Mouse (Mus musculus) limb, embryonic 10.5 days (tissue): Measurements from ENCODE around the gene Ndufaf2. TPM values are rescaled to one million over a fixed set of nuclear protein-coding genes. Genes with fewer than 3 reads are reported as not detected.
A peak's percentile ranks its signal among the peaks of the same experiment; 100 is the strongest.

ENCODE experiments used
- DNase-seq: peaks from one replicate; pipeline ENCODE4 v3.0.0-alpha.2; 2017; ENCODE audit warnings: low spot score
- H3K27ac ChIP-seq: fragments of 300-500 bp; sonication (generic); 2 replicates; pipeline ENCODE4 v1.5.1; 2016; ENCODE audit warnings: mild to moderate bottlenecking
- H3K27me3 ChIP-seq: fragments of 300-500 bp; sonication (generic); 2 replicates; pipeline ENCODE4 v1.6.1; 2016; ENCODE audit warnings: low read depth, mild to moderate bottlenecking; ENCODE audit not compliant: poor library complexity, severe bottlenecking
- H3K36me3 ChIP-seq: fragments of 300-500 bp; sonication (generic); 2 replicates; pipeline ENCODE4 v1.6.1; 2016; ENCODE audit warnings: mild to moderate bottlenecking, moderate library complexity
- H3K4me1 ChIP-seq: fragments of 300-500 bp; sonication (generic); 2 replicates; pipeline ENCODE4 v1.6.1; 2016
- H3K4me3 ChIP-seq: fragments of 300-500 bp; sonication (generic); 2 replicates; pipeline ENCODE4 v1.5.1; 2016; ENCODE audit warnings: mild to moderate bottlenecking, moderate library complexity
- H3K9me3 ChIP-seq: fragments of 300-500 bp; sonication (generic); replicated peaks from 2 replicates; pipeline ENCODE4 v1.6.1; 2016; ENCODE audit warnings: mild to moderate bottlenecking
- WGBS: fragments of 180-500 bp; shearing (Covaris S2); methylation state at CpG from one replicate; pipeline ENCODE4 v1.1.7; 2016; 5-methylcytosine and 5-hydroxymethylcytosine counted together
- polyA plus RNA-seq: library from polyadenylated mRNA; unstranded; fragments of >200 nt; fragmentation: Nextera tagmentation; extraction: Ambion mirVana; gene quantifications from 2 replicates; pipeline ENCODE4 v1.2.1, GENCODE M21; 2016

Gene Ndufaf2
- polyA plus RNA-seq, 1 experiment from 2014 or later, result 89.8 TPM

DNA sequence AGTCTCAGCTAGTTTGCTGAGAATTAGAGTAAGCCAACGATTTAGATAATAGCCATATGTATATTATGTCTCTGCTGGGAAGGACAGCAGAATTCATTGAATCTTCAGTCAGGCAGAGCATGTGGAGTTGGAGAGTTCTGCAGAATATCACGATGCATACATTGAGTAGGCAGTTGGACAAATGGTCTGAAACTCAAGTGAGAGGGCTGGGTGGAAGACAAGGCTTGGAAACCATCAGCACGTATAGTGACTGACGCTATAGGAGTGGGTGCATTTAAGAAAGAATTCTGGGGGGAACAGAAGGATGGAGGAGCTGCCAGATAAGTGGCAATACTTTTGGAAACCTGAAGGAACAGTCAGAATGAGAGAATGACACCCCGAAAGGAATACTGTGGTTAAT, 27.7 kb downstream of the Ndufaf2 start:
- no peaks in the 10 kb centered on the region for H3K9me3 ChIP-seq
- no peak overlapping the region for H3K4me3 ChIP-seq
- H3K27me3 ChIP-seq, result no peaks in the 10 kb centered on the region
- peaks cover 4% of the 10 kb centered on the region; the same call in 1 of the 2 replicates for H3K4me1 ChIP-seq
- H3K27ac ChIP-seq, result no peak overlapping the region
- DNase-seq, result no peak
- H3K36me3 ChIP-seq, result no peaks in the 10 kb centered on the region
- WGBS, result 94% methylated on average over 5 of the region's 5 CpGs

DNA sequence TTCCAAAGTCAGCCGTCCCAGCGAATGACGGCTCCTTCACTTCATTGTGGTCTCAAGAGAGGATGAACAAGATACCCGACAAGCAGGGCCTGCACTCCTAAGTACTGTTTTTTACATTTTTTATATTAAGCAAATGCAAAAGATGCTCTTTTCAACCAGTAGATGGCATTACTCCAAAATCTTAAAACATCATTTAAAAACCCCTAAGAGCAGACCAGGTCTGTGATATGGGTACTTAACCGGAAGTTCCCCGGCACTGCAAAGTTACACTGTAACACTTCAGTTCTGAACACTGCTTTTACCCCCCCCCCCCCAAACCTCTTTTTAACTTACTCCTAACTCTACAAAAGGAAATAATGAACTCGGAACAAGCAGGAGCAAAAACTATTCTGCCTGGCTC, 29.4 kb downstream of the Ndufaf2 start:
- peaks cover 4% of the 10 kb centered on the region; the same call in 1 of the 2 replicates for H3K4me1 ChIP-seq
- no peaks in the 10 kb centered on the region for H3K36me3 ChIP-seq
- no peaks in the 10 kb centered on the region for H3K27me3 ChIP-seq
- H3K4me3 ChIP-seq, result no peak overlapping the region
- WGBS, result 83% methylated on average over 7 of the region's 7 CpGs
- DNase-seq, result no peak
- H3K27ac ChIP-seq, result no peak overlapping the region
- no peaks in the 10 kb centered on the region for H3K9me3 ChIP-seq

DNA sequence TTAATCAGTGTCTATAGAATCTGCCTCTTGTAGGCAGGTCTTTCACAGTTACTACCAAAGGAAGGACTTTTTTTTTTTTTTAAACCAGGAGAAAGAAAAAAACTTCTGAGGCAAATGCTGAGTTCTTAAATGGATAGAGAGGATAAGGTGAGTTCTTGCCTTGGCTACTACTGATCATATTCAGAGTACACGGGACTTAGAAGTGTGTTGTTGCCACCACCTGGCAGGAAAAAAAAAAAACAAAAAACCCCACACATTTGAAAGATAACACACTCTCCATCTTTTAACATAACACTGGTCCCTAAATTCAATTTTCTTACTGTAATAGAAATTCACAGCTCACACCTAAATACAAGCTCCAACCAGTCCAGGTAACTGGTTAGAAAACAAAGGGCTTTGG, 30.5 kb downstream of the Ndufaf2 start:
- Histone ChIP-seq H3K27me3 (no peaks in the 10 kb centered on the region), H3K4me1 (peaks cover 7% of the 10 kb centered on the region; the same call in 1 of the 2 replicates), H3K9me3 (no peaks in the 10 kb centered on the region), H3K27ac (no peak overlapping the region), H3K4me3 (no peak overlapping the region), H3K36me3 (no peaks in the 10 kb centered on the region)
- DNase-seq, result no peak
- WGBS, result 75% methylated on average over 1 of the region's 1 CpGs

DNA sequence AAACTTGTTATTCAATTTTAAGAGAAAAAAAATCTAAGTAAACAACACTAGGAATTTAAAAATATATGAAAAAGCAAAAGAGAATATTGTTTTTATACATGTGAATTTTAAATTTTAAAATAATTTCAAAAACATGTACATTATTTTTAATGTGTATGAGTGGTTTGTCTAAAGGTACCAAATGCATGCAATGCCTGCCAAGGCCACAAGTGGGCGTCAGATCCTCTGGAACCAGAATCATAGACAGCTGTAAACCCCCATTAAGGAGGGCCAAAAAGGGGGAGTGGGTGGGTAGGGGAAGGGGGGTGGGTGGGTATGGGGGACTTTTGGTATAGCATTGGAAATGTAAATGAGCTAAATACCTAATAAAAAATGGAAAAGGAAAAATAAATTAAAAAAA, 31.3 kb downstream of the Ndufaf2 start:
- 11% methylated on average over 1 of the region's 1 CpGs for WGBS
- no peaks in the 10 kb centered on the region for H3K27me3 ChIP-seq
- peak; percentile 51 for DNase-seq

DNA sequence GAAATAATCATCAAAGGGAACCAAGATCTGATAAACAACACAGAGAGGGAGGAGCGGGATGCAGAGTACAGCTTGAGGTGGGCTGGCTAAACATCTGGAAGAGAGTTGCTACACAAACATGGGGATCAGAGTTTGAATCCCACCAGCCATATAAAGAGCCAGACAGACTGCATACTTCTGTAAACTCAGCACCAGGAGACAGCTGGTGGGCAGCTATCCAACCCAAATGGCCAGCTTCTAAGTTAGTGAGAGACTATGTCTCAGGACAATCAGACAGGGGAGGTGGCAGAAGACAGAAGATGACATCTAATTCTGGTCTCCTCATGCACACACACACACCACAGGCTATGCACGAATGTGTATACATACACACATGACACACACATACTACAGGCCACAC, 32.2 kb downstream of the Ndufaf2 start:
- no peak overlapping the region for H3K4me3 ChIP-seq
- WGBS, result 97% methylated on average over 2 of the region's 2 CpGs
- peaks cover 6% of the 10 kb centered on the region; the same call in 1 of the 2 replicates for H3K4me1 ChIP-seq
- no peaks in the 10 kb centered on the region for H3K9me3 ChIP-seq
- DNase-seq, result no peak
- no peaks in the 10 kb centered on the region for H3K27me3 ChIP-seq
- no peaks in the 10 kb centered on the region for H3K36me3 ChIP-seq
- no peak overlapping the region for H3K27ac ChIP-seq

More for the DNA sequence above, 31.3 kb downstream of the Ndufaf2 start:
- H3K27ac ChIP-seq, result no peak overlapping the region
- H3K4me3 ChIP-seq, result no peak overlapping the region
- no peaks in the 10 kb centered on the region for H3K9me3 ChIP-seq
- H3K4me1 ChIP-seq, result peaks cover 6% of the 10 kb centered on the region; the same call in 1 of the 2 replicates
- no peaks in the 10 kb centered on the region for H3K36me3 ChIP-seq

DNA sequence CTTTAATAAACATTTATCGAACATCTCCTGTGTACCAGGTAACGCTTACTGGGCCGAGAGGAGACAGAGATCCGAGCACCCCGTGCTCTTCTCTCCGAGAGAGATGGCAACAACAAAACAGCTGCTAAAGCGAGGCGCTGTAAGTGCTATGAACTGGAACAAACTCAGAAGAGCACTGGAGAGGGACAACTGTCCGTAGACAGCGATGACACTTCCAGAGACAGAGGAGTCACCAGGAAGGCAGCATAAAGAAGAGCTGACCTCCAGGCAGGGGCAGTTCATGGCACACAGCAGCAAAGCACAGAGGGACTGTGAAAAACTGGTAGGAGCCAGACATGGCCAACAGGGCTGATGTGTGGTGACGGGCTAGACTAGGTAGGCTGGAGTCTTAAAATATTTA, 34.3 kb downstream of the Ndufaf2 start:
- WGBS, result 94% methylated on average over 11 of the region's 11 CpGs
- no peaks in the 10 kb centered on the region for H3K27me3 ChIP-seq
- no peak overlapping the region for H3K27ac ChIP-seq
- no peak overlapping the region for H3K4me3 ChIP-seq
- peaks cover 6% of the 10 kb centered on the region; the same call in 1 of the 2 replicates for H3K4me1 ChIP-seq
- DNase-seq, result no peak
- H3K9me3 ChIP-seq, result no peaks in the 10 kb centered on the region
- H3K36me3 ChIP-seq, result no peaks in the 10 kb centered on the region

DNA sequence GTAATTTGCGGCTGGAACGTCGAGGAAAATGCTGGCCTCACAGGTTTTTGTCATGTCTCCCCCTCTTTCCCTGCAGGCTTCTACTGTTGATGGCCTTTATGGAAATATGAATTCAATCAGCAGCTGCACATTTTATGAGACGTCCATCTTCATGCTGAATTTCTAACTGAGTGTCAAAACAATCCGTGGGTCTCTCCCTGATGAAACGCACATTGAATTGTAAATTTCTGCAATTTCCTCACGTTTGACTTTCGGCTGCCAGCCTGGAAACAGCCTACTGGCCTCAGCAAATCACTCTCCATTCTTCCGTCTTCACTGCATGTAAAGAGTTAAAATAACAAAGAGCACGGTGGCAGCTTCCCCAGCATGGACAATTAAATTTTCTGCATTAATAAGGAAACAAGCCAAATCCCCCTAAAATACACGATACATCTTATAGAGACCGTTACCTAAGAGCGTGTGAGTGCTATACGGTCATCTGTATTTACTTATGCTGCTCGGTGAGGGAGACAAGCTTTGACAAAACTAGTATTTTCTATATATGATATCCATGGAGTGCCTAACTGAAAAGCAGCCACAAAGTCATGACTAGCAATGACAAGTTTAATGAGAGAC, 35.2 kb downstream of the Ndufaf2 start:
- no peaks in the 10 kb centered on the region for H3K9me3 ChIP-seq
- H3K4me1 ChIP-seq, result peaks cover 7% of the 10 kb centered on the region; the same call in 1 of the 2 replicates
- WGBS, result 78% methylated on average over 15 of the region's 15 CpGs
- DNase-seq, result no peak
- H3K27ac ChIP-seq, result no peak overlapping the region
- no peaks in the 10 kb centered on the region for H3K36me3 ChIP-seq
- H3K27me3 ChIP-seq, result no peaks in the 10 kb centered on the region
- no peak overlapping the region for H3K4me3 ChIP-seq

DNA sequence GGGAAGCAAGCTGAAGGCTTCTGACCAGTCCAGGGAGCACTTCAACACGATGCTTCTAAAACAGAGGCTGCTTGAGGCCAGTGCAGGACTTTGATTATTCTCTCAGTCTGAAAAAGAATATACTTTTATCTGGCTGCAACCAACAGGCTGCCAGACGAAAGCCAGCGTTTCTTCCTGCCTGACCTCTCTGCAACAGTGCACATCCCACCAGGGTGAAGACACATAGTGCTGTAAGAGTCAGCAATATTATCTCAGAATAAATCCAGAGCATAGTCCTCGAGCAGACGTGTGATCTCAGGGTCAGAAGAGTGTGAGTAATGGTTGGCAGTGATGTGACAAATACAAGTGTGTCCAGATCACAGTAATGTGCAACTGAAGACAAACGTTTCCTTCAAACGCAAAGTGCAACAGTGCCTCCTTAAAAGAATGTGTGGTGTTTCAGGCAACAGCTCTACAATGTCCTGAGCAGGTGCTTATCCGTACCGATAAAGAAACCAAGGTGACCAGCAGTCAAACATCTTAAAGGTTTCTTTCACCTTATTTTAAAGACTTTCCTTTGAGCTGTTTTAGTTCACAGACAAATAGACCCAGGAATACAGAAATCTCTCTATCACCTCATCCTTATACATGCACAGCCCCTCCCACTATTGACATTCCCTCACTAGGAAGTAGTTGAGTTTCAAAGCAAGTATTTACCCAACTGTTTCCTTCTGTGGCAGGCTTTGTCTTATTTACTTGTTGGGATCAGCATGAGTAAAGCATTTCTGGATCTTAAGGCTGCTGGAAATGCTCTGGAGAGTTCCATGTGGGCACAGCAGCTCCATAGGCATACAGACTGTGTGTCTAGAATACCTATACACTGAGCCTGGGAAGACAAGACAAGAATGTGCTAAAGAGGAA, 38.8 kb downstream of the Ndufaf2 start:
- Histone ChIP-seq H3K36me3 (no peaks in the 10 kb centered on the region), H3K27me3 (no peaks in the 10 kb centered on the region), H3K4me3 (no peak overlapping the region), H3K27ac (no peak overlapping the region), H3K4me1 (peaks cover 10% of the 10 kb centered on the region; the same call in 1 of the 2 replicates), H3K9me3 (no peaks in the 10 kb centered on the region)
- WGBS, result 89% methylated on average over 9 of the region's 9 CpGs
- DNase-seq, result no peak

DNA sequence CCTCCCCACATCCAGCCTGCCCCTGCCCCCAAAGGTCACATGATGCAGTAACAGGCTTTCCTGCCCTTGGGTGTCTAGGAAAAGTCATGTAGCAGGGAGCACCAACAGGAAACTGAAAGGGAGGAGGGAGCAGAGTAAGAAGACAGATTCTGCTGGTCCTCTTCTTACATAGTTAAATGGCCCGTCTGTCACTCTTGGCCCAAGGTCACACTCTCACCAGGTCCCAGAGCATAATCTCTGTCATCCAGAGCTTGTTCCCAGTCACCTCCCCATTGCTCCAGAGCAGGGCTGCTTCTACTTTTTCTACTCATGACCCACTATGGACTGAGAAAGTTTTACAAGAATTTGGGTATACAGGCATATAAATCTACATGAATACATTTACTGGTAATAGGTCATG, 40.2 kb downstream of the Ndufaf2 start:
- Histone ChIP-seq H3K4me3 (no peak overlapping the region), H3K4me1 (peaks cover 6% of the 10 kb centered on the region; the same call in 1 of the 2 replicates), H3K36me3 (no peaks in the 10 kb centered on the region), H3K27ac (no peak overlapping the region), H3K27me3 (no peaks in the 10 kb centered on the region), H3K9me3 (no peaks in the 10 kb centered on the region)
- no peak for DNase-seq
- 69% methylated on average over 1 of the region's 1 CpGs for WGBS

DNA sequence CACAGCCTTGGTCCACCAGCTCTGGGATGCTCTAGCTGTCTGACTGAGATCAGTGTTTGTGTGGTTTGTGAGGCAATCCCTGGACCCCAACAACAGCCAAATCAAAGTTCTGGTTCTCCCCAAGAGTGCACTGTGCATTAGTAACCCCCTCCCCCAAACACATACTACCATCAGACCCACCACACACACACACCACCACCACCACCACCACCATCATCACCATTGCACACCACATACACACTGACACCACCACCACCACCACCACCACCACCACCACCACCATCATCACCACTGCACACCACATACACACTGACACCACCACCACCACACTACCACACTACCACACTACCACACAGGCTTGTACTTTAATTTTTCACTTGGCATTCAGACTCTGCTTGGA, 40.8 kb downstream of the Ndufaf2 start:
- Histone ChIP-seq H3K36me3 (no peaks in the 10 kb centered on the region), H3K27me3 (no peaks in the 10 kb centered on the region), H3K9me3 (no peaks in the 10 kb centered on the region), H3K4me1 (0 out of 2 replicates have a peak, but pooled peaks cover 4% of the 10 kb centered on the region), H3K4me3 (no peak overlapping the region), H3K27ac (no peak overlapping the region)
- DNase-seq, result no peak

DNA sequence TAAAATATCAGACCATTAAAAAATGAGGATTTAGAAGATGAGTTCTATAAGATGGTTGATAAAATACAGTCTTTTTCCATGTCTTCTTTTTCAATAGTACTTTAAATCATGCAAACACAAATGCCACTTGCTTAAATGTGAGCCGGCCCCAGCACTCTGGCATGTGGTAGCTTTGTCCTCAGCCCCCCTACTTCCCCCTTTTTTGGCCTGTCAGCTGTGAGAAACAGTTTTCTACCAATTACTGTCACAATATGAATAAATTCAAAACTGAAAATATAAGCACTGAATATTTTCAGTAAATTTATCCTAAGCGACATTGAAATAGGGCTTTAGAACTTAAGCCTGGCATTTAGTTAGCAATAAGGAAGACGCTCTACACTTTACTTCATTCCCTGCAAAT, 44.2 kb downstream of the Ndufaf2 start:
- Histone ChIP-seq H3K36me3 (no peaks in the 10 kb centered on the region), H3K4me1 (0 out of 2 replicates have a peak, but pooled peaks cover 4% of the 10 kb centered on the region), H3K27ac (no peak overlapping the region), H3K4me3 (no peak overlapping the region), H3K9me3 (no peaks in the 10 kb centered on the region), H3K27me3 (no peaks in the 10 kb centered on the region)
- DNase-seq, result no peak
- 90% methylated on average over 3 of the region's 3 CpGs for WGBS

DNA sequence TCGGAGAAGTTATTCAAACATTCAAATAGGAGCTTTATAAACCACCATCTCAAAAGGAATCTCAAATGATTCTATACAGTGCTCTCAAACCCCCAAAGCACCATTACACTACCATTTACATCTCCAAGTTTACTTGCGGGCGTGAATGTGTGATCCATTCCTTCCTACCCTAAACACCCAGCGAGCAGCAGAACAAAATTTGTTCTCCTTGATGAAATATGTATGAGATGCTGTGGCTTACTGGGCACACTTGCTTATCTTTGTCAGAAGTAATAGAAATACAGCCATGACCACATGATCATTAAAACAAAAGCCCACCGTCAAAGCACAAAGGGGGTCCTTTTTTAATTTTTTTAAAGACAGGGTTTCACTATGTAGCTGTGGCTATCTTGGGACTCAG, 44.9 kb downstream of the Ndufaf2 start:
- Histone ChIP-seq H3K4me1 (0 out of 2 replicates have a peak, but pooled peaks cover 4% of the 10 kb centered on the region), H3K27me3 (no peaks in the 10 kb centered on the region), H3K27ac (no peak overlapping the region), H3K9me3 (no peaks in the 10 kb centered on the region), H3K4me3 (no peak overlapping the region), H3K36me3 (no peaks in the 10 kb centered on the region)
- DNase-seq, result no peak
- WGBS, result 96% methylated on average over 5 of the region's 5 CpGs

DNA sequence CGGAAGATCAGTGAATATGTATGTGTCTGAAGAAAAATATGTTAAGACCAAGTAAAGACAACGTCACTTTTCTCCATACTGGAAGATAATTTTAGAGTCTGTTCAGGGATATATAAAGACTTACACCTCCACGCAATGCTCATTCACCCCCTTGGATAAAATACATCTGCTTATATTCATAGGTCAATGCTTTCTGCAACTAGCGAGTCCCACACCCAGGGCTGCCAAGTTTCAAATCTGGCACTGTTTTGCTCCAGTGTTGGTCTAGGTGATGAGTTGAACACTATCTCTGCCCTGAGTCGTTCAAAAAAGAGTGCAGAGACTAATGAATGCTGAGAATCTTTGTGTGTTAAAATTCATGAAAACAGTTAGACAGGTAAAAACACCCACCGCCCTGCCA, 47.5 kb downstream of the Ndufaf2 start:
- H3K27me3 ChIP-seq, result no peaks in the 10 kb centered on the region
- H3K27ac ChIP-seq, result no peak overlapping the region
- 95% methylated on average over 6 of the region's 6 CpGs for WGBS
- no peak overlapping the region for H3K4me3 ChIP-seq
- H3K36me3 ChIP-seq, result no peaks in the 10 kb centered on the region
- DNase-seq, result no peak
- H3K4me1 ChIP-seq, result peaks cover 9% of the 10 kb centered on the region
- no peaks in the 10 kb centered on the region for H3K9me3 ChIP-seq
